12 mouse cellular contexts compared by ENCODE assay signal in the genomic region with DNA sequence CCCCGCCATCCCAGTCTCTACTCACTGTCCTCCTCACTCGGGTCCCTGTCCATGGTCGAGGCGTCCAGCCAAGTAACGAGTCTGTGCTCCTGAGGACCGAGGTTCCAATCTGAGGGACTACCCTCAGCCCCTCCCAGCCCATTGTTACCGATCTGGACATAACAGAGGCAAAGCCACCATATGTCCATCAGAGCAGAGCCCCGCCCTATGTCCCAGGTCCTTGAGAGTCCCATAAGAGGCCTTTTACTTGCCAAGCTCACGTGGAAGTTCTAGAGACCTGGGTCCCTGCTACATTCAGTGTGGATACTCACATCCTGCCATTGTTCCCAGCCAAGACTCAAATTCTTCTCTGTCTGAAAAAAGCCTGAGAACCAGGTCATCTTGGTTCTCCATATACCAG. TPM values are rescaled to one million over a fixed set of nuclear protein-coding genes. Genes with fewer than 3 reads are reported as not detected.
A peak's percentile ranks its signal among the peaks of the same experiment; 100 is the strongest.
DNase-seq lines count a peak whose midpoint lies in the region; ATAC-seq and TF ChIP-seq lines count a peak whose summit lies in the region.
"Had no signal": no experiment of that assay in that cellular context is flagged by ENCODE, and none has a peak within 500 bp of the region (broad histone marks: within the 10 kb centered on the region; RNA-seq: fewer than 3 reads in every experiment).

Gene Ssu2, minus strand, starts transcription at position 77 of the 400 bp plus-strand sequence.

- H3K9me3 ChIP-seq in embryonic facial prominence, embryonic 14.5 days (ENCODE audit: control insufficient read depth, low read length): no peaks in the 10 kb centered on the region
- no peaks in the 10 kb centered on the region for H3K9me3 ChIP-seq in embryonic facial prominence, embryonic 10.5 days
- no peaks in the 10 kb centered on the region for H3K9me3 ChIP-seq in kidney, embryonic 16.5 days (ENCODE audit: low read length)
- H3K9me3 ChIP-seq in liver, postnatal 0 days (ENCODE audit: low read length): no peaks in the 10 kb centered on the region
- H3K9me3 ChIP-seq: liver, embryonic 12.5 days; megakaryocyte, embryonic 14.5 days had no signal

- no peaks in the 10 kb centered on the region for H3K36me3 ChIP-seq in embryonic facial prominence, embryonic 14.5 days (ENCODE audit: control insufficient read depth, insufficient read depth, low read length)
- H3K36me3 ChIP-seq in embryonic facial prominence, embryonic 10.5 days (replicated peaks): no peaks in the 10 kb centered on the region
- no peaks in the 10 kb centered on the region for H3K36me3 ChIP-seq in kidney, embryonic 16.5 days (ENCODE audit: insufficient read depth, low read length)
- H3K36me3 ChIP-seq in liver, postnatal 0 days (replicated peaks; ENCODE audit: insufficient read depth, low read length): no peaks in the 10 kb centered on the region
- H3K36me3 ChIP-seq: liver, embryonic 12.5 days had no signal

- no peak for ATAC-seq in embryonic facial prominence, embryonic 14.5 days (ENCODE audit: low read depth)
- no peak for ATAC-seq in kidney, embryonic 16.5 days (ENCODE audit: low FRiP score, low TSS enrichment)
- ATAC-seq in liver, postnatal 0 days: no peak
- no peak for ATAC-seq in inflammation-experienced regulatory T-cells, adult 6 months
- ATAC-seq: liver, embryonic 12.5 days; Patski had no signal

- TF ChIP-seq CTCF in liver, postnatal 0 days (IDR thresholded peaks at IDR 0.05; ENCODE audit: low read depth): no peak

- intact Hi-C loops in heart, postnatal 10 days (cut with DNase I): no loop called here

- no peak within 1 kb of the TSS; the same call in 1 of the 2 replicates for H3K27ac ChIP-seq in embryonic facial prominence, embryonic 14.5 days (replicated peaks; ENCODE audit: low read depth, low read length)
- H3K27ac ChIP-seq in embryonic facial prominence, embryonic 10.5 days (replicated peaks): no peak within 1 kb of the TSS
- 0 out of 2 replicates have a peak within 1 kb of the TSS, but pooled peaks have one; percentile 47 for H3K27ac ChIP-seq in kidney, embryonic 16.5 days (ENCODE audit: low read length)
- H3K27ac ChIP-seq in liver, postnatal 0 days (ENCODE audit: low read depth): no peak within 1 kb of the TSS
- H3K27ac ChIP-seq: liver, embryonic 12.5 days had no signal

- no peak within 1 kb of the TSS for H3K9ac ChIP-seq in embryonic facial prominence, embryonic 14.5 days (ENCODE audit: low read depth, low read length)
- H3K9ac ChIP-seq in kidney, embryonic 16.5 days (replicated peaks; ENCODE audit: low read length): no peak within 1 kb of the TSS
- no peak within 1 kb of the TSS for H3K9ac ChIP-seq in liver, postnatal 0 days (replicated peaks)
- H3K9ac ChIP-seq: liver, embryonic 12.5 days had no signal

- DNase-seq in embryonic facial prominence, embryonic 14.5 days (ENCODE audit: low spot score): peak; percentile 12
- no peak for DNase-seq in embryonic facial prominence, embryonic 10.5 days (ENCODE audit: low spot score)
- no peak for DNase-seq in kidney, adult 11 months
- peak; percentile 25 to 30 for DNase-seq in heart, postnatal 10 days
- peak; percentile 16 to 35 for DNase-seq in lung, postnatal 4 days
- DNase-seq in liver, postnatal 0 days: no peak
- DNase-seq: cerebellum, adult 9-10 months had no signal

- 79% methylated on average over 9 of the region's 9 CpGs for WGBS in embryonic facial prominence, embryonic 14.5 days
- 85% methylated on average over 9 of the region's 9 CpGs for WGBS in embryonic facial prominence, embryonic 10.5 days
- 74% methylated on average over 9 of the region's 9 CpGs for WGBS in kidney, embryonic 16.5 days
- WGBS in liver, postnatal 0 days (ENCODE audit: insufficient replicate concordance): 46% methylated on average over 9 of the region's 9 CpGs

- H3K4me3 ChIP-seq in embryonic facial prominence, embryonic 14.5 days (ENCODE audit: low read depth, low read length): no peak within 1 kb of the TSS
- no peak within 1 kb of the TSS for H3K4me3 ChIP-seq in embryonic facial prominence, embryonic 10.5 days
- no peak within 1 kb of the TSS for H3K4me3 ChIP-seq in kidney, embryonic 16.5 days (ENCODE audit: low read length)
- H3K4me3 ChIP-seq in liver, postnatal 0 days (ENCODE audit: low read depth, low read length): no peak within 1 kb of the TSS
- H3K4me3 ChIP-seq: liver, embryonic 12.5 days; megakaryocyte, embryonic 14.5 days had no signal

- no peak within 1 kb of the TSS for H3K4me2 ChIP-seq in embryonic facial prominence, embryonic 14.5 days (ENCODE audit: low read depth, low read length)
- H3K4me2 ChIP-seq in kidney, embryonic 16.5 days (replicated peaks; ENCODE audit: low read depth, low read length): no peak within 1 kb of the TSS
- no peak within 1 kb of the TSS for H3K4me2 ChIP-seq in liver, postnatal 0 days (ENCODE audit: low read depth, low read length)
- H3K4me2 ChIP-seq: liver, embryonic 12.5 days had no signal

- peaks cover 6% of the 10 kb centered on the region; the same call in 1 of the 2 replicates for H3K4me1 ChIP-seq in embryonic facial prominence, embryonic 14.5 days (ENCODE audit: control insufficient read depth, insufficient read depth, low read length)
- H3K4me1 ChIP-seq in embryonic facial prominence, embryonic 10.5 days: no peaks in the 10 kb centered on the region
- no peaks in the 10 kb centered on the region for H3K4me1 ChIP-seq in kidney, embryonic 16.5 days (ENCODE audit: insufficient read depth, low read length)
- no peaks in the 10 kb centered on the region for H3K4me1 ChIP-seq in liver, postnatal 0 days (ENCODE audit: insufficient read depth)
- H3K4me1 ChIP-seq: liver, embryonic 12.5 days; megakaryocyte, embryonic 14.5 days had no signal

- no peak for TF ChIP-seq EP300 in liver, postnatal 0 days (IDR thresholded peaks at IDR 0.05; ENCODE audit: low read depth)

- H3K27me3 ChIP-seq in embryonic facial prominence, embryonic 14.5 days (replicated peaks; ENCODE audit: control insufficient read depth, insufficient read depth, low read length): no peaks in the 10 kb centered on the region
- H3K27me3 ChIP-seq in embryonic facial prominence, embryonic 10.5 days (replicated peaks; ENCODE audit: low read depth, poor library complexity, severe bottlenecking): no peaks in the 10 kb centered on the region
- no peaks in the 10 kb centered on the region for H3K27me3 ChIP-seq in kidney, embryonic 16.5 days (ENCODE audit: insufficient read depth, low read length)
- H3K27me3 ChIP-seq in liver, postnatal 0 days (ENCODE audit: insufficient read depth, low read length): no peaks in the 10 kb centered on the region

RNA-seq across cellular contexts. Expression of gene Ssu2, which starts in this region (rescaled TPM):
- 3.0 and 3.3 TPM in 2 replicates for polyA plus RNA-seq in embryonic facial prominence, embryonic 14.5 days (2014; fragmentation: Nextera tagmentation; extraction: Ambion mirVana)
- polyA plus RNA-seq in embryonic facial prominence, embryonic 10.5 days (2016; fragmentation: Nextera tagmentation; extraction: Ambion mirVana): 0.93 and 1.2 TPM in 2 replicates
- polyA plus RNA-seq in kidney, embryonic 16.5 days (2015; fragmentation: Nextera tagmentation; extraction: Ambion mirVana): 3.9 and 6.1 TPM in 2 replicates
- total RNA-seq in heart, postnatal 10 days (2021): 1 to 10 TPM; 5.1 to 6.5 TPM
- polyA plus RNA-seq in liver, postnatal 0 days (2015; fragmentation: Nextera tagmentation; extraction: Ambion mirVana): 0.08 TPM in 1 of 2 replicates, not detected in the other
- polyA plus RNA-seq in inflammation-experienced regulatory T-cells, adult 6 months (2017; shearing (Covaris generic)): not detected
- polyA plus RNA-seq: liver, embryonic 12.5 days; Patski had no signal

Comparison
In these comparisons a context has a peak if more than half of its experiments do, and no peak if none do; other contexts are left out.
1. DNase-seq: peak in embryonic facial prominence, embryonic 14.5 days (single experiment), heart, postnatal 10 days (2 of 2) and lung, postnatal 4 days (2 of 2); none in embryonic facial prominence, embryonic 10.5 days (single experiment), kidney, adult 11 months (single experiment) and liver, postnatal 0 days (single experiment).